Mouse (Mus musculus) right cerebral cortex, postnatal 25 days (tissue): ENCODE data around the gene Sestd1.

Experiments
- DNase-seq: peaks from one replicate; pipeline ENCODE4 v3.0.0; 2022

Sestd1 gene

DNA sequence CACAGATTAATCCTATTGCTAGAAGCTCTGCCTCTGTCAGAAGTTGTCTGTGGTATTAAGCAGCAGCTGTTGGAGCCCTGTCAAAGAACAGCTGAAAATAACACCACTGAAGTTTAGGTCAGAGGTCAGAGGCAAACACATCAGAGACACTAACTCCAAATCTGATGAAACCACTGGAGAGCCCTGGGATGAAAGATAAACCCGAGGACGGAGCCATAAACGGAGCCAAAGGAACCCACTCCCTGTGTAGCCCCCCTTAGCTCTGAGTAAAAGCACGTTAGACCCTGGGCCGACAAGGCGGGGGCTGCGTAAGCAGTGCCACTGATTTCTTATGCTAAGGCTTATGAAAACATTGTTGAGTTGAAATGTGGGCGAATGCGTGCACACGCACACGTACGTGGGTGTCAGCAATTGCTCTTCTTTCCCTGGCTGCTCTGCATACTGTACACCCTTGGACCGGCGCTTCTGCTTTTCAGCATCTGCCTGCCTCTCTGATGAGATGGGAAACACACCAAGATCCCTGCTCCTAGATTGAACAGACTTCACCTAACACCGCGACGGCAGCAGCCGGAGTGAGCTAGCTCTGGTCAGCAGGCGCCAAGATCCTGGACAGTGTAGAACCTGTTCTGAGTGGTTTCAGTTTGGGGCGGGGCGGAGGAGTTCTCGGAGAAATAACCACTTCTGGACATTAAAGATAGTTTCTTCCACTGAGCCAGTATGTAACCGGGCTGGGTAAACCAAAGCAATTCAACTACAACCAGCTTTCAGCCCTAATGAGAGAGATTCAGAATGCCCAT, 108.8 kb downstream of the Sestd1 start:
- peak; percentile 23 for DNase-seq

DNA sequence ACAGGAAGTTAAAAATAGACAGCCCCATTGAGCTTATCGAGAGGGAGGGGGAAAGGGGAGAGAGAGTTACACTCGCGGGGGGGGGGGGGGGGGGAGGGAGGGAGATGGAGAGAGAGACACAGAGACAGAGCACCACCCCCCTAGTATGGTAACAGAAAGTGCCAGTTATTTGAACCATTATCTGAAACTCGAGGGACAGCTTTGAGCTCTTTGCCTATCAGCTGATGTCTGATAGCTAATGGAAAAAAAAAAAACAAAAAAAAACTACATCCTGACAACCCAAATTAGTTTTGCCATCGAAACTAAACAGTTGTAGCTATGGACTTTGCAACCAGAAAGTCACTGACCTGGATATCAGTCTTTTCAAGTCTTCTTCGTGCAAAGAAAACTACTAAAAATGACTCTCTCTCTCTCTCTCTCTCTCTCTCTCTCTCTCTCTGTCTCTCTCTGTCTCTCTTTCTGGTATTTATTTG, 109.7 kb downstream of the Sestd1 start, which contains the start of gene Ccdc141:
Gene Ccdc141, minus strand, starts transcription at position 4 of the 473 bp plus-strand sequence.
- DNase-seq = no peak

- DNase-seq = no peak
Observed at GRCm38 (mm10) chr2:77169916-77170632, 110.3 kb downstream of the Sestd1 start.

- DNase-seq = no peak
Observed at GRCm38 (mm10) chr2:77169218-77169617, 111.2 kb downstream of the Sestd1 start.

- no peak for DNase-seq
Observed at GRCm38 (mm10) chr2:77168781-77169180, 111.6 kb downstream of the Sestd1 start.

GRCm38 (mm10) chr2:77168081-77168685, 112.2 kb downstream of the Sestd1 start:
- DNase-seq = no peak

DNA sequence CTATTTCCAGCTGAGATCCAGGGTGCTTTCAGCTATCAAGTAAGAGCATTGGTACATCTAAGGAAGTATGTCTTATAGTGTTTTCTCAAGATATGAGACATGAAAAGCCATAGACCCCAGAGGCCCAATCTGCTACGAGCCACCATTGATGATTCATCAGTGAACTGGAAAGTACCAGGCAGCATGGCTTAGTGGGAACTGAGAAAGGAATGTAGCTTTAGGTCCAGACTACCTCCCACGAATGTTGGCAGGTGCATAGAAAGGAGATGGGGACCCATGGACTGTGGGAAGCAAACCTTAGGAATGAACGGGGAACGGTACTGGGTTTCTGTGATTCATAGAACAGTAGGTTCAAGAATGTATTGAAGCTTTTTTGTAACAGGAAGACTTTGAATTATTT, 114.0 kb downstream of the Sestd1 start:
- no peak for DNase-seq

DNA sequence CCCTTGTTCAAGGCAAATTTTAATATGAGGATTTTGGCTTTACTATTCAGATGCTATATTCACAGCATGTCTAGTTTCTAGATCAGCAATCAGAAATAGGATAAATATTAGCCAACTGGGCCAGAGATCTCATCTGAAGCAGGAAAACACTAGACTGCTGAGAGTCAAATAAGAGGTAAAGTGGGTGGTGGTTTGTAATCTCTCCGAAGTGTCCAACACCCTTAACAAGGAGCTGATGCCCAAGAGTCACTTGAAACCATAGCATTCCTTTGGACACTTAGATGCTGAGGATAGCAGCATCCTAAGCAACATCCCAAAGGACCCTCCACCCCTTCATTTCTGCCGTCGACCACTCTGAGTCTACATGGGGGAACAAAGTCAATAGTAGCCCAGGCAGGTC, 115.7 kb downstream of the Sestd1 start:
- no peak for DNase-seq

GRCm38 (mm10) chr2:77163381-77163780, 117.0 kb downstream of the Sestd1 start:
- DNase-seq = no peak

DNA sequence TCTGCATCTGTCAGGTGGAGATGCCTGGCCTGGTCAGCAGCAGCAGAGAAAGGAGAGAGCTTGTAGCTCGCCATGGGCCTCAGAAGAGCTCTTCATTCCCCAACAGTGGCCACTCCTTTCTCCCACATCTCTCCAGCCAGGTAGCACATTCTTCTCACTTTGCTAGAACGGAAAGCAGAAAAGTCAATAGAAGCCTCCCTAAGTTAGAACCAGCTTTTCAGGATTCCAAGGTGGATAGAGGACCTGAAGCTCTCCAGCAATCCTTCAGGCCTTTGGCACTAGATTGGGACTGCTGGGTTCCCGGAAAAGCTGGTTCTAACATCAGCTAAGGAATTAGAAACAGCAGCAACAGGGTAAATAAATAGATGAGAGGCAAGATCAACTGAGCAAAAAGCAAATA, 118.3 kb downstream of the Sestd1 start:
- DNase-seq = no peak

DNA sequence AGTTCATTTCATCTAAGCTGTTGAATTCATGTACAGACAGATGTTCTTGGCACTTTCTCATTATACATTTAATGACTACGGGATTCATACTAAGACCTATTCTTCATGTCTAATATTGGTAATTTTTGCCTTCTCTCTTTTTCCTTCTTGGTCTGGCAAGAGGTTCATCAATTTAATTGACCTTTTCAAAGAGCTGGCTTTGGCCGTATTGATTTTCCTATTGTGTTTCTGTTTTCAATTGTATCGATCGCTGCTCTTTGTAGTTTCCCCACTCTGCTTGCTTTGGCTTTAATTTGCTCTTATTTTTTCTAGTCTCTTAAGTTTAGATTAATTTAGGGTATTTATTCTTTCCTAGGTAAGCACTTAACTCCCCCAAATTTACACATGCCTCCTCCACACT, 122.8 kb downstream of the Sestd1 start:
- no peak for DNase-seq

DNA sequence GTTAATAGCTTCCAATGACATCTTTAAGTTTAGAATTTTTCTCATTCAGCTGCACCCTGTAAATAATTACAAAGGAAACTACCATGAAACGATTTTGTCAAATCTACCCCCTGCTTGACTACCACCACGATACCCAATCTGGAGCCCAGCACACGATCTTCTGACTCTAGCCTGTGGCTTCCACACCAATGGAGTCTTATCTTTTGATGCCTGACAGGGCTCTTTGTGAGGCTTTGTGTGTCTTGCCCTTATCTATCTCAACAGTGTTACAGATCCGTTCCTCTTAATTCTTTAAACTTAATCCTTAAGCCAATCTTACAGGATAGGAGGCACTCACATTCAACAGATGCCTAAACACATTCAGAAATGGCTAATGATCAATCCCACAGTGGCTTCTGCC, 126.3 kb downstream of the Sestd1 start:
- no peak for DNase-seq

- DNase-seq = no peak
Observed at GRCm38 (mm10) chr2:77151255-77151654, 129.1 kb downstream of the Sestd1 start.

- no peak for DNase-seq
Observed at GRCm38 (mm10) chr2:77149576-77149975, 130.8 kb downstream of the Sestd1 start.

DNA sequence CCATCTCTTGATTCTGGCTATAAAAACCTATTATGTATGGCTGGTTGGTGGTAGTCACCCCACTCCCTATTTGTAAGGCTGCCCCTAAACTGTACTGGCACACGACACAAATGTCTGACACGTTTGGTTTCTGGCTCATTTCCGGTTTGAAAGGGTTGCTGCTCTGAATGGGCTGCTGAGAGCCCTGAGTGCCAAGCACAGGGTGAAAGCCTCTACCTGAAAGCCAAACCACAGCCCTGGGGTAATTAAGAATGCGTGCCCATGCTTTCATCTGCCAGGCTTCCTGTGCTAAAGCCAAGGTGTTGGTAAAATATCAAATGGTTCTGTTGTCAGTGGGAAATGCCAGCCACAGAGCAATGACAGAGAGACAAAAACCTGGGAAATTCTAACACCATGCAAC, 132.2 kb downstream of the Sestd1 start:
- DNase-seq = no peak

GRCm38 (mm10) chr2:77146968-77147367, 133.4 kb downstream of the Sestd1 start:
- DNase-seq = no peak

- no peak for DNase-seq
Observed at GRCm38 (mm10) chr2:77146291-77146690, 134.1 kb downstream of the Sestd1 start.

- no peak for DNase-seq
Observed at GRCm38 (mm10) chr2:77143536-77143935, 136.9 kb downstream of the Sestd1 start.

DNA sequence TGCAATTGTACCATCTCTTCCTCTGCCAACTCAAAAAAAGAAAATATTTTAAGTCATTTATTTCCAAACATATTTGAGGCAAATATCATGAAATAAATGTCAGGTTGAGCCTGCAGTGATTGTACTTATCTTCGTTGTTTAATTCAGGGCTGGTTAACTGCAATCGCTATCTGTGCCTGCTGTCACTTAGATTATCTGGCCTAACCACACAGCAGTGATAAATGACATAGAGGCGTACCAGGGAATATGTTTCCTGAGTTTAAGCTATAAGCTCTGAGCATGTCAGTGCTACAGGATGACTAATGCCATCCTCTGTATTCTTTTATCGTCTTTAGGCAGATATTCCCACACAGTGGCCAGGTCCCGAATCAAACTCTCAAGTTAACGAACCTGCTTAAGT, 141.5 kb downstream of the Sestd1 start:
- no peak for DNase-seq

DNA sequence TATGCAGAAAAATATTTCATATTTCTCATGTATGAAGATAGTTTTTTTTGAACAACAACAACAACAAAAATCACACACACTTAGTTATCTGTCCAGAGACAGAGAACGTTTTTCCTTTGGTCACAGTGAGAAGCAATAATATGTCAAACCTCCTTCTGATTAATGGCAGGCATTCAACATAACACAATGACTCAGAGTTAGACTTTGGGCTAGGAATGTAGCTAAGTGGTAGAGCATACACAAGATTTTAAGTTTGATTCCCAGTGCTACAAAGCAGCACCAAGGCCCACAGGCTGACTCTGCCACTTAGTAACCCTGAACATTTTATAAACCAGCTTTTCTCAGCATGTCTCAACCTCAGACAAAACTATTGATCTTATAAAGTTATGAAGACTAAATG, 145.5 kb downstream of the Sestd1 start:
- no peak for DNase-seq

DNA sequence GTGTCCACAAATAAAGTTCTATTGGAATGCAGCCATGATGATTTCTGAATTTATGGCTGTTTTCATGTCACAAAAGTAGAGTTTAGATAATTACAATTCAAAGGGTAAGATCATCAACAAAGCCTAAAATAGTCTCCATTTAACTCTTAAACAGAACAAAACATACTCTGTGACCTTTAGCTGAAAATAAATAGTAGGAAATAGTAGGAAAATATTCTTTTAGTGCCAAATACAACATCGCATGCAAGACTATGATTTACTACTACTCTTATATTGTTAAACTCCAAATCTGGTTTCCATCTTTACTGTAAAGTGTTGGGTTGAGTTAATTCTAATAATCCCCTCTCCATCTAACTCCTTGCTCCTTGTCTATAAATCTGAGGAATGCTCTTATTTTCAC, 147.0 kb downstream of the Sestd1 start:
- no peak for DNase-seq
